Comparison of ENCODE assay signal across 25 mouse cellular contexts in genomic region chr12:15603885-15604284, GRCm38 (mm10).
DNase-seq lines count a peak whose midpoint lies in the region; ATAC-seq and TF ChIP-seq lines count a peak whose summit lies in the region.
"Had no signal": no experiment of that assay in that cellular context is flagged by ENCODE, and none has a peak within 500 bp of the region (broad histone marks: within the 10 kb centered on the region; RNA-seq: fewer than 3 reads in every experiment).

No protein-coding gene starts in this region.

- WGBS in forebrain, embryonic 10.5 days: 63% methylated on average over 5 of the region's 5 CpGs
- WGBS in forebrain, embryonic 12.5 days: 59% methylated on average over 5 of the region's 5 CpGs
- 55% methylated on average over 5 of the region's 5 CpGs for WGBS in midbrain, embryonic 10.5 days
- WGBS in midbrain, postnatal 0 days: 48% methylated on average over 5 of the region's 5 CpGs
- 59% methylated on average over 5 of the region's 5 CpGs for WGBS in midbrain, embryonic 11.5 days
- 63% methylated on average over 5 of the region's 5 CpGs for WGBS in lung, postnatal 0 days

- H3K4me3 ChIP-seq in forebrain, embryonic 10.5 days: no peak overlapping the region
- H3K4me3 ChIP-seq in forebrain, embryonic 12.5 days (replicated peaks): no peak overlapping the region
- H3K4me3 ChIP-seq in midbrain, embryonic 10.5 days: no peak overlapping the region
- no peak overlapping the region for H3K4me3 ChIP-seq in midbrain, postnatal 0 days (ENCODE audit: low read depth, low read length)
- H3K4me3 ChIP-seq in midbrain, embryonic 11.5 days (ENCODE audit: low read depth, low read length): no peak overlapping the region
- H3K4me3 ChIP-seq in lung, postnatal 0 days (ENCODE audit: low read depth, low read length): no peak overlapping the region
- H3K4me3 ChIP-seq: embryonic facial prominence, embryonic 15.5 days; heart, adult 2 months; heart, embryonic 12.5 days; liver, embryonic 15.5 days; megakaryocyte, embryonic 14.5 days; stomach, embryonic 15.5 days had no signal

- H3K36me3 ChIP-seq in forebrain, embryonic 10.5 days (replicated peaks): no peaks in the 10 kb centered on the region
- no peaks in the 10 kb centered on the region for H3K36me3 ChIP-seq in forebrain, embryonic 12.5 days (replicated peaks)
- no peaks in the 10 kb centered on the region for H3K36me3 ChIP-seq in midbrain, embryonic 10.5 days
- H3K36me3 ChIP-seq in midbrain, postnatal 0 days (ENCODE audit: insufficient read depth, low read length): no peaks in the 10 kb centered on the region
- H3K36me3 ChIP-seq in midbrain, embryonic 11.5 days (ENCODE audit: control insufficient read depth, insufficient read depth, low read length): no peaks in the 10 kb centered on the region
- no peaks in the 10 kb centered on the region for H3K36me3 ChIP-seq in lung, postnatal 0 days (ENCODE audit: insufficient read depth, low read length)
- H3K36me3 ChIP-seq: embryonic facial prominence, embryonic 15.5 days; heart, embryonic 12.5 days; liver, embryonic 15.5 days; stomach, embryonic 15.5 days had no signal

- H3K27ac ChIP-seq in forebrain, embryonic 10.5 days: 0 out of 2 replicates have a peak overlapping the region, but pooled peaks have one; percentile 6
- H3K27ac ChIP-seq in forebrain, embryonic 12.5 days: no peak overlapping the region
- H3K27ac ChIP-seq in midbrain, embryonic 10.5 days (replicated peaks): 0 out of 2 replicates have a peak overlapping the region, but pooled peaks have one; percentile 10
- no peak overlapping the region for H3K27ac ChIP-seq in midbrain, postnatal 0 days (ENCODE audit: low read depth, low read length)
- no peak overlapping the region for H3K27ac ChIP-seq in midbrain, embryonic 11.5 days (ENCODE audit: low read depth, low read length)
- H3K27ac ChIP-seq in lung, postnatal 0 days (ENCODE audit: low read length): no peak overlapping the region
- H3K27ac ChIP-seq: embryonic facial prominence, embryonic 15.5 days; heart, adult 2 months; kidney, postnatal 0 days; liver, embryonic 15.5 days; stomach, embryonic 15.5 days had no signal

- no peak for TF ChIP-seq EP300 in lung, postnatal 0 days (IDR thresholded peaks at IDR 0.05)

- no peak for DNase-seq in forebrain, embryonic 10.5 days (ENCODE audit: extremely low spot score, low spot score)
- no peak for DNase-seq in midbrain, embryonic 10.5 days (ENCODE audit: low spot score)
- no peak for DNase-seq in midbrain, postnatal 0 days (ENCODE audit: low spot score)
- peak; percentile 77 for DNase-seq in midbrain, embryonic 11.5 days (ENCODE audit: low spot score, missing footprints)
- DNase-seq in adrenal gland, postnatal 4 days (ENCODE audit: low spot score in 2 of 2): no peak
- no peak for DNase-seq in lung, postnatal 0 days (ENCODE audit: low spot score)
- DNase-seq in layer of hippocampus, adult 8-10 months (ENCODE audit: low spot score in 2 of 2): no peak
- DNase-seq: adrenal gland, postnatal 10 days; cerebellum, adult 11-12 months; cerebellum, adult 9-11 months; gastrocnemius, postnatal 36 days; heart, adult 2 months; kidney, adult 8-10 months; lung, postnatal 36 days; right cerebral cortex, postnatal 25 days had no signal

- H3K27me3 ChIP-seq in forebrain, embryonic 10.5 days (ENCODE audit: poor library complexity, severe bottlenecking): no peaks in the 10 kb centered on the region
- H3K27me3 ChIP-seq in forebrain, embryonic 12.5 days: no peaks in the 10 kb centered on the region
- no peaks in the 10 kb centered on the region for H3K27me3 ChIP-seq in midbrain, embryonic 10.5 days (ENCODE audit: low read depth, poor library complexity, severe bottlenecking)
- H3K27me3 ChIP-seq in midbrain, postnatal 0 days (ENCODE audit: insufficient read depth, low read length): no peaks in the 10 kb centered on the region
- H3K27me3 ChIP-seq in midbrain, embryonic 11.5 days (ENCODE audit: control insufficient read depth, insufficient read depth, low read length): no peaks in the 10 kb centered on the region
- H3K27me3 ChIP-seq in lung, postnatal 0 days (replicated peaks; ENCODE audit: insufficient read depth, low read length): no peaks in the 10 kb centered on the region
- H3K27me3 ChIP-seq: CH12.LX; embryonic facial prominence, embryonic 15.5 days; heart, embryonic 12.5 days; liver, embryonic 15.5 days; stomach, embryonic 15.5 days had no signal

- no peak overlapping the region for H3K9ac ChIP-seq in forebrain, embryonic 12.5 days
- no peak overlapping the region for H3K9ac ChIP-seq in midbrain, postnatal 0 days (replicated peaks; ENCODE audit: low read length, poor library complexity, severe bottlenecking)
- no peak overlapping the region for H3K9ac ChIP-seq in midbrain, embryonic 11.5 days (ENCODE audit: low read length)
- no peak overlapping the region for H3K9ac ChIP-seq in lung, postnatal 0 days (replicated peaks; ENCODE audit: low read depth)
- H3K9ac ChIP-seq: embryonic facial prominence, embryonic 15.5 days; heart, embryonic 12.5 days; liver, embryonic 15.5 days; lung, embryonic 14.5 days; stomach, embryonic 15.5 days had no signal

- TF ChIP-seq CTCF in midbrain, postnatal 0 days (IDR thresholded peaks at IDR 0.05): no peak
- no peak for TF ChIP-seq CTCF in lung, postnatal 0 days (IDR thresholded peaks at IDR 0.05)

- no peak overlapping the region for H3K4me2 ChIP-seq in forebrain, embryonic 12.5 days
- no peak overlapping the region for H3K4me2 ChIP-seq in midbrain, postnatal 0 days (ENCODE audit: low read depth, low read length, poor library complexity, severe bottlenecking)
- no peak overlapping the region for H3K4me2 ChIP-seq in midbrain, embryonic 11.5 days
- H3K4me2 ChIP-seq in lung, postnatal 0 days (replicated peaks; ENCODE audit: low read depth, low read length): no peak overlapping the region
- H3K4me2 ChIP-seq: embryonic facial prominence, embryonic 15.5 days; heart, embryonic 12.5 days; liver, embryonic 15.5 days; lung, embryonic 14.5 days; stomach, embryonic 15.5 days had no signal

- no peak for ATAC-seq in forebrain, embryonic 12.5 days (ENCODE audit: low FRiP score)
- no peak for ATAC-seq in midbrain, postnatal 0 days (ENCODE audit: low FRiP score)
- no peak for ATAC-seq in midbrain, embryonic 11.5 days (ENCODE audit: low FRiP score)
- ATAC-seq in lung, postnatal 0 days: no peak
- ATAC-seq: intestine, embryonic 16.5 days had no signal

- H3K4me1 ChIP-seq in forebrain, embryonic 10.5 days: peaks cover 30% of the 10 kb centered on the region
- peaks cover 19% of the 10 kb centered on the region for H3K4me1 ChIP-seq in forebrain, embryonic 12.5 days
- peaks cover 25% of the 10 kb centered on the region for H3K4me1 ChIP-seq in midbrain, embryonic 10.5 days
- H3K4me1 ChIP-seq in midbrain, postnatal 0 days (ENCODE audit: insufficient read depth, low read length): no peaks in the 10 kb centered on the region
- peaks cover 3% of the 10 kb centered on the region; the same call in 1 of the 2 replicates for H3K4me1 ChIP-seq in midbrain, embryonic 11.5 days (ENCODE audit: control insufficient read depth, insufficient read depth, low read length)
- no peaks in the 10 kb centered on the region for H3K4me1 ChIP-seq in lung, postnatal 0 days (ENCODE audit: insufficient read depth, low read depth, low read length)
- H3K4me1 ChIP-seq: liver, embryonic 15.5 days; megakaryocyte, embryonic 14.5 days; stomach, embryonic 15.5 days had no signal

- no peaks in the 10 kb centered on the region for H3K9me3 ChIP-seq in forebrain, embryonic 10.5 days
- H3K9me3 ChIP-seq in forebrain, embryonic 12.5 days: no peaks in the 10 kb centered on the region
- no peaks in the 10 kb centered on the region for H3K9me3 ChIP-seq in midbrain, embryonic 10.5 days (replicated peaks)
- no peaks in the 10 kb centered on the region for H3K9me3 ChIP-seq in midbrain, postnatal 0 days (ENCODE audit: low read length)
- no peaks in the 10 kb centered on the region for H3K9me3 ChIP-seq in midbrain, embryonic 11.5 days (ENCODE audit: control insufficient read depth, low read length)
- H3K9me3 ChIP-seq in lung, postnatal 0 days (ENCODE audit: low read length): no peaks in the 10 kb centered on the region
- H3K9me3 ChIP-seq: embryonic facial prominence, embryonic 15.5 days; heart, embryonic 12.5 days; liver, embryonic 15.5 days; megakaryocyte, embryonic 14.5 days; stomach, embryonic 15.5 days had no signal

Comparison
In these comparisons a context has a peak if more than half of its experiments do, and no peak if none do; other contexts are left out.
1. H3K27ac ChIP-seq: peak in forebrain, embryonic 10.5 days (single experiment) and midbrain, embryonic 10.5 days (single experiment); none in forebrain, embryonic 12.5 days (single experiment), midbrain, postnatal 0 days (single experiment), midbrain, embryonic 11.5 days (single experiment) and lung, postnatal 0 days (single experiment).